Mouse (Mus musculus) embryo, embryonic 11 days (tissue): Measurements from ENCODE around the gene Tyr.

ENCODE experiments used
- DNase-seq: peaks from one replicate; pipeline ENCODE4 v3.0.0-alpha.2; 2015

The Tyr gene

GRCm38 (mm10) chr7:87493412-87493811 is at the start of gene Tyr:
Gene Tyr, minus strand, starts transcription at chr7:87493512.
- DNase-seq = no peak

- no peak for DNase-seq
Measured at GRCm38 (mm10) chr7:87539031-87539430, 45.7 kb upstream of the Tyr start.

GRCm38 (mm10) chr7:87494124-87494682 is 891 bp upstream of the Tyr start:
- no peak for DNase-seq

GRCm38 (mm10) chr7:87488024-87488423 is 5.3 kb downstream of the Tyr start:
- no peak for DNase-seq

GRCm38 (mm10) chr7:87413271-87413670 is 80.0 kb downstream of the Tyr start:
- no peak for DNase-seq

- peak; percentile 12 for DNase-seq
Measured at GRCm38 (mm10) chr7:87411373-87411772, 81.9 kb downstream of the Tyr start.

GRCm38 (mm10) chr7:87397023-87397422 is 96.3 kb downstream of the Tyr start:
- DNase-seq = no peak

- no peak for DNase-seq
Measured at GRCm38 (mm10) chr7:87374935-87375334, 118.4 kb downstream of the Tyr start.
